Mouse (Mus musculus) cerebellum, adult 11 months (tissue): Measurements from ENCODE around the gene Xxylt1.

Experiments used
- DNase-seq: peaks from one replicate; pipeline ENCODE4 v3.0.0; 2022

Gene Xxylt1

DNA sequence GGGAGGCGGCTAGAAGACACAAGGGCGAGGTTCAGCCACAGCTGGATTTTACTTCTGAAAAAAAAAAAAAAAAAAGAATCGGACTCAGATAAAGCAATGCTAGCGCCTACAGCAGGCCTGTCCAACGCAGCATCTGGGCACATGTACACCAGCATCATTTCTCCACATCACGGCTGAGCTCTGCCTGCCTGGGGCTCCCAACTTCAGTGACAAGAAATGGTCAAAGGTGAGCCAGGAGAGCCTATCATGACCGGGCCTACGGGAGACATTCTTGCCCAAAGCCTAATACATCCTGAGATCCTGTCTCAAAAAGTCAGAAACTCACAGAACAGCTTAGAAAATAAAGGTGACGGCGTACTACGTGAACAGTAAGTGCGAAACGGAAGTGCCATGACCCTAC lies 20.5 kb downstream of the Xxylt1 start:
- DNase-seq, result no peak

DNA sequence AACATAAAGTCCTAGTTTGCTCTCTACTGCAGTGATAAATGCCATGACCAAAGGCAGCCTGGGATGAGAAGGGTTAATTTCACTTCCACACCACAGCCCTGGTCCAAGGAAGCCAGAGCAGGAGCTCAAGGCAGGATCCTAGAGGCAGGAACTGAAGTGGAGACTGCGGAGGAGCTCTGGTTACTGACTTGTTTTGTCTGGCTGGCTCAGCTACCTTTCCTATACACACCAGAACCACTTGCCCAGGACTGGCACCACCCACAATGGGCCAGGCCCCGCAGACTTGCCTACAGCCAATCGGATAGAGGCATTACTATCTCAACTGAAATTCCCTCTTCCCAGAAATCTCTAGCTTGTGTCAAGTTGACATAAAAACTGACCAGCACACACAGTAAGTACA lies 21.0 kb downstream of the Xxylt1 start:
- DNase-seq, result no peak

DNA sequence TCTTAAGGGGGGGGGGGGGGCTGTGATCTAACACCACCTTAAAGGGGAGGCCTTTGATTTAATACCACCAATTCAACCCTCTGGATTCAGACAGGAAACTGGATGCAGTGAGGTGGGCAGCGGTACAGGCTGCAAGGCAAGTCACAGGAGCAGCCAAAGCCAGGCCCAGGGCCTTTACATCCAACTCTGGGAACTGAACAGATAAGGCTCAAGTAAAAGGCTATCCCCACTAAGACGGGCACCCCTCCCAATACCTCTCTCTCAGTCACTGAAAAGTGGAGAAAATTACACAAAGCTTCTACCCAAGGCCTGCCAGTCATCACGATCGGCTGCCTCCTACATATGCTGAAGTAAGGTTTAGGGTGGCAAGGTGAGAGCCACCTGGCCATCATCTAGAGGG lies 21.5 kb downstream of the Xxylt1 start:
- no peak for DNase-seq

DNA sequence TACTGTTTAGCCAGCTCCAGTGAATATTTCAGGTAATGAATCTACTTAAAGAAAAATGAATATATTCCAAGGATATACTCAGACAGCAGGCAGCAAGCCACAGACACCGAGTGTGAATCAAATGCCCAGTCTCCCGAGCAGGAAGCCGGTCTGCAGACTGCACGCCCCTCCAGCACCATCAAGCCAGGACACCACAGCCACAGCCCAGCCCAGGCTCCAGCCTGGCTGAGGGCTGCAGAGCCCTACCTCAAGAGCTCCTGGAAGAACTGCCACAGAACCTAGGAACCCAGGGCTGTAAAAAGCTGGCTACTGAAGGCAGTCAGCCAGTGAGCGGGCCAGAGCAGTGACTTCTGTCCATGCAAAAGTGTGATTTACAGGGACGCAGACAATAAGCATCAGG lies 28.4 kb downstream of the Xxylt1 start:
- DNase-seq, result no peak

GRCm38 (mm10) chr16:31052177-31052726 lies 29.0 kb downstream of the Xxylt1 start:
- DNase-seq, result no peak

DNA sequence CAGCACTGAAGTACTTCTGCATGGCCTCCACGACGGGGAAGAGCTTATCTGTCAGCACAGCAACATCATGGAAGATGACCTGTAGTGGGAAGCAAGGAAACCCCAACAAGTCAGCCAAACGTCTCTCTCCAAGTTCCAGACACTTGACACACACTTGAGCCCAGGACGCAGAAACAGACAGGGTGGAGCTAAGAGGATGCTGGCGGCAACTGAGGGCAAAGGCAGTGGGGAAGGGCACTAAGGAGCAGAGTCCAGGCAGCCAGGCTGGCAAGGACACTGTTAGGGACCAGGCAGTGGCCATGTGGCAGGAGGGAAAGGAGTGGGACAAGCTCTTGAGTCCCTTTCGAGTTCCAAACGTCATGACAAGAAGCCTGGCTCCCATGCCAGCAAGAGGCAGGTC lies 30.5 kb downstream of the Xxylt1 start:
- DNase-seq, result no peak

DNA sequence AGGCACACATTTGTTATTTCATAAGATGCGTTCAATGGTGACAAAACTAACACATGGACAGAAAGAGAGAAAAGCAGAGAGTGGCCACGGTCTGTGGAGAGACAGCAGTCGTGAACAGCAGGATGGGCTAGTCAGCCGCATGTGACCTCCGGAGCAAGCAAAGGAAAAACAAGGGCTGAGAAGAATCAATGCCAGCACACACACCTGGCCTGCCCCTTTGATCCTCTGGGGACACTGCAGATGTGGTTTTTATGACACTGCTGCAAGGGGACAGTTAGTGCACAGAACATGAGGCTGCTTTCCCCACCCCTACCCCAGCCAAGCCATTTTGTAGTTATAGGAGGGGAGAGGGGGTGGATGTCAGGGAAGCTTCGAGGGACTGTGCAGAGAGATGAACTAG lies 33.0 kb downstream of the Xxylt1 start:
- no peak for DNase-seq

GRCm38 (mm10) chr16:31047186-31047898 lies 33.9 kb downstream of the Xxylt1 start:
- DNase-seq, result peak; percentile 45

- DNase-seq, result no peak
Observed at GRCm38 (mm10) chr16:31046217-31046659, 35.0 kb downstream of the Xxylt1 start.

- DNase-seq, result no peak
Observed at GRCm38 (mm10) chr16:31045211-31045610, 36.0 kb downstream of the Xxylt1 start.

GRCm38 (mm10) chr16:31043136-31043535 lies 38.1 kb downstream of the Xxylt1 start:
- no peak for DNase-seq

DNA sequence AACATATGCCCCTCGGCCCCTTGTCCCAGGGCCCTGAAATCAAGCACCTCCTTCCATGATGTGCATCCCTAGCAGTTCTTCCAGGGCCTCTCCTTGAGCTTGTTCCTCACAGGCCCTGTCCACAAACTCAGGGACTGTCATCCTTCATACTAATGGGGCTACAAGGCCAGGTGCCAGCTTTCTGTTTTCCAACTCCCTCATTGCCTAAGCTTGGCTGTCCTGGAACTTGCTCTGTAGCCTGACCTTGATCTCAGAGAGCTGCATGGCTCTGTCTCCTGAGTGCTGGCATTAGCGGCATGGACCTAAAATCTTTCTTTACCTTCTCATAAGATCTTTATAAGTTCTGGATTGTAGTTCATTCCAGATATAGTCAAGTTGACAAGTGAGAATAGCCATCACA lies 39.7 kb downstream of the Xxylt1 start:
- DNase-seq, result no peak

- no peak for DNase-seq
Observed at GRCm38 (mm10) chr16:31039803-31040459, 41.3 kb downstream of the Xxylt1 start.

DNA sequence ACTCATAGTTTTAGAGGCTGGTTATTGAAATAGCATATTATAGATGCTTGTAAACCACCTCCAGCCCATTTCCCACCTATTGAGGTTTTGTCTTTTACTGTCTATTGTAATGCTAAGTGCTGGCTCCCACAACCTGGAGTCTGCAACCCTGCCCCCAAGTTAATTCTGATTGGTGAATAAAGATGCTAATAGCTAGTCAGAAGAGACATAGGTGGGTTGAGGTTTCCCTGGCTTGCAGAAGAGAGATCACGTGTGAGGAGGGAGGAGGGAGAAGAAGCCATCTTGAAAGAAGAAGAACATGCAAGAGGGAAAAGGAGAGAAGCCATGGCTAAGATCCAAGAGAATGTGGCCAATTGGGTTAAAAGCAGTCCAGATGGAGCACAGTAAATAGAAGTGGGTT lies 43.8 kb downstream of the Xxylt1 start:
- DNase-seq, result no peak

- no peak for DNase-seq
Observed at GRCm38 (mm10) chr16:31035651-31036245, 45.5 kb downstream of the Xxylt1 start.

DNA sequence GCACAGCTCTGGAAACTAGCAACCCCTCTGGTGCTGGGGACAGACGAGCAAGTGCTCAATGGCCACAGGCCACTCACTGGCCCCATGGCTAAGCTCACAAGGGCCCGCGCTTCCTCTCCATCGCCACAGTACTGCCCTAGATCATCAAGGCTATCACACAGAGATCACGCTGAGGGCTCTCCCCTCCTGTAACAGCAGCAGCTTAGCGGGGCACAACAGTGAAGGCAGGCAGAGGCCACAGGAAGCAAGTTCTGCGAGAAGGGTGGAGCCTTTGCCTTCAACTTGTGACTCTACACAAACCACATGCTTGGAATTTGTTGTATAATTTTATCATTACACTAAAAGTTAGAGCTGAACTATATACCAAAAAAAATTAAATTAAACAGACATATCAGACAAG lies 46.0 kb downstream of the Xxylt1 start:
- DNase-seq, result no peak

DNA sequence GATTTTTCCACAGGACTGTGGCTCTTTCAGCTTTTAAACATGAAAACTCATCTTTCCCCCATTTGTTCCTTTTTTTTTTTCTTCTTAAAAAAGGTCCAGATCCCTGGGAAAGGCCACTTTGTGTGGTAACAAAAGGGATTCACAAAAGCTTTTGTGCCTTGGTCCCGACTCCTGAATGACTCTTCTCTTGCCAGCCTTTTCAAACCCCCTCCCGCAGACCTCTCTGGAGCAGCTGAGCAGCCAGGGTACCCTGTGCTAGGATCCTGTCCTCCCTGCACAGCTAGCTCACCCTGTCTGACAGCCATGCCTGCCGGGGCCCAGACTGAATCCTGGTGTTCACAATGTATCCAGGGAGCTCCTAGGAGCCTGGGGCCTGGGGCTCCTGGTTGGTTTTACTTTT lies 47.2 kb downstream of the Xxylt1 start:
- no peak for DNase-seq

- no peak for DNase-seq
Observed at GRCm38 (mm10) chr16:31029739-31030485, 51.3 kb downstream of the Xxylt1 start.

- DNase-seq, result no peak
Observed at GRCm38 (mm10) chr16:31027675-31028074, 53.6 kb downstream of the Xxylt1 start.

DNA sequence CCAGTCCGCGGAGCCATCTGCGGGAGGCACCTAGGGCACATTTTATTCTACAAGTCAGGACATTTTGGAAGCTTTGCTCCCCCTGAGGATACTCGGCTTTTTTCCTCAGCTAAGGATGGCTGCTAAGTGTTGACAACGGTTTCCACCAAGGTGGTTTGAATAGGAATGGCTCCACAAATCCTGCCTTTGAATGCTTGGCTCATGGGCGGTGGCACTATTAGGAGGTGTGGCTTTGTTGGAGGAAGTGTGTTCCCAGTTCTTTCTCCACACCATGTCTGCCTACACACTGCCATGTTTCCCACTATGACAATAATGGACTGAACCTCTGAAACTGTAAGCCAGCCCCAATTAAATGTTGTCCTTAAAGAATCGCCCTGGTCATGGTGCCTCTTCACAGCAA lies 55.7 kb downstream of the Xxylt1 start:
- DNase-seq, result no peak

- no peak for DNase-seq
Observed at GRCm38 (mm10) chr16:31024997-31025396, 56.2 kb downstream of the Xxylt1 start.

- DNase-seq, result no peak
Observed at GRCm38 (mm10) chr16:31024221-31024620, 57.0 kb downstream of the Xxylt1 start.

DNA sequence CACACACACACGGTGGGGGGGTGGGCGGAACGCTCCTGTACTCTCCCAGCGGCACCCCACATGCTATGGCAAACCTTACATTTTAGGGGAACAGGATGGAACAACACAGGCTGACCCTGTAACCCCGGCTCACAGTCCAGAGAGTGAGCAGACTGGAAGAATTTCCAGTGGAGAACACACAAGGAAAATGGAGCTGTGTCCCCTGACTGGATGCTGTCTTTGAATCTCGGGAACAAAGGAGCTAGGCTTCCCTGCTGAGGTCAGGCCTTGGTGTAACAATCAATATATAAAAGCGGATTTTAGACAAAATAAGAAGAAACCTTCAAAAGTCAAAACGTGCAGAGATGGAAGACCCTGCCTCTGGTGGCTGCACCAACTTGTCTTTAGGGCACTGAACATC lies 57.4 kb downstream of the Xxylt1 start:
- no peak for DNase-seq
